Mouse (Mus musculus) lung, postnatal 10 days (tissue): ENCODE results near the gene Hapln1.

Source experiments
- DNase-seq: peaks from one replicate; pipeline ENCODE4 v3.0.0; 2021

The Hapln1 gene

GRCm38 (mm10) chr13:89603336-89603735 lies 63.7 kb downstream of the Hapln1 start:
- no peak for DNase-seq

- no peak for DNase-seq
Observed at GRCm38 (mm10) chr13:89607399-89607798, 67.8 kb downstream of the Hapln1 start.

GRCm38 (mm10) chr13:89619064-89619463 lies 79.5 kb downstream of the Hapln1 start:
- no peak for DNase-seq

- peak; percentile 51 for DNase-seq
Observed at GRCm38 (mm10) chr13:89634137-89634683, 94.6 kb downstream of the Hapln1 start.

GRCm38 (mm10) chr13:89637012-89637411 lies 97.4 kb downstream of the Hapln1 start:
- DNase-seq: no peak

GRCm38 (mm10) chr13:89645589-89645988 lies 106.0 kb downstream of the Hapln1 start:
- DNase-seq: no peak

- DNase-seq: no peak
Observed at GRCm38 (mm10) chr13:89652773-89653172, 113.2 kb downstream of the Hapln1 start.

- no peak for DNase-seq
Observed at GRCm38 (mm10) chr13:89653279-89653678, 113.7 kb downstream of the Hapln1 start.

GRCm38 (mm10) chr13:89657046-89657445 lies 117.5 kb downstream of the Hapln1 start:
- no peak for DNase-seq
